Mouse (Mus musculus) heart, embryonic 11.5 days (tissue): ENCODE measurements at regions not wholly inside any gene's neighbourhood (a gene's known extent, or its start where the extent isn't known, plus 50 kb on each side); places are given as distances from the start of the nearest gene placed in this dataset.

Source experiments
- ATAC-seq: fragments of 200-750 bp; cut with Nextera tagmentation; replicated peaks from 2 replicates; pipeline ENCODE4 v1.8.0; 2017; ENCODE audit warnings: moderate library complexity; ENCODE audit not compliant: insufficient number of reproducible peaks, low FRiP score, low TSS enrichment
- H3K27ac ChIP-seq: fragments of 300-500 bp; sonication (generic); 2 replicates; pipeline ENCODE4 v1.5.1; 2014; ENCODE audit warnings: mild to moderate bottlenecking, low read depth, low read length
- H3K27me3 ChIP-seq: fragments of 300-500 bp; sonication (generic); 2 replicates; pipeline ENCODE4 v1.6.1; 2014; ENCODE audit warnings: mild to moderate bottlenecking, low read length, mixed read lengths; ENCODE audit not compliant: control insufficient read depth, insufficient read depth
- H3K36me3 ChIP-seq: fragments of 300-500 bp; sonication (generic); 2 replicates; pipeline ENCODE4 v1.6.1; 2014; ENCODE audit warnings: mild to moderate bottlenecking, low read length, moderate library complexity, mixed read lengths; ENCODE audit not compliant: control insufficient read depth, insufficient read depth
- H3K4me1 ChIP-seq: fragments of 300-500 bp; sonication (generic); 2 replicates; pipeline ENCODE4 v1.6.1; 2014; ENCODE audit warnings: low read length; ENCODE audit not compliant: control insufficient read depth, insufficient read depth
- H3K4me2 ChIP-seq: fragments of 300-500 bp; sonication (generic); 2 replicates; pipeline ENCODE4 v1.6.1; 2014; ENCODE audit warnings: mild to moderate bottlenecking, moderate library complexity
- H3K4me3 ChIP-seq: fragments of 300-500 bp; sonication (generic); 2 replicates; pipeline ENCODE4 v1.5.1; 2014; ENCODE audit warnings: low read depth, low read length
- H3K9ac ChIP-seq: fragments of 300-500 bp; sonication (generic); 2 replicates; pipeline ENCODE4 v1.6.1; 2014; ENCODE audit warnings: mild to moderate bottlenecking, low read depth, low read length, moderate library complexity
- H3K9me3 ChIP-seq: fragments of 300-500 bp; sonication (generic); replicated peaks from 2 replicates; pipeline ENCODE4 v1.6.1; 2016; ENCODE audit warnings: low read length; ENCODE audit not compliant: control insufficient read depth
- whole genome bisulfite sequencing: fragments of 180-500 bp; shearing (Covaris S2); extraction: QIAGEN DNeasy Blood & Tissue Kit; methylation state at CpG from one replicate; pipeline ENCODE4 v1.1.7; 2014; ENCODE audit not compliant: insufficient replicate concordance; 5-methylcytosine and 5-hydroxymethylcytosine counted together

GRCm38 (mm10) chr8:89234041-89234440 lies 190.1 kb upstream of the Sall1 start:
- no peak for ATAC-seq
- no peaks in the 10 kb centered on the region for H3K36me3 ChIP-seq
- no peaks in the 10 kb centered on the region for H3K27me3 ChIP-seq
- H3K4me2 ChIP-seq, result no peak overlapping the region
- no peak overlapping the region for H3K9ac ChIP-seq
- no peak overlapping the region for H3K27ac ChIP-seq
- H3K4me3 ChIP-seq, result no peak overlapping the region
- H3K9me3 ChIP-seq, result no peaks in the 10 kb centered on the region
- H3K4me1 ChIP-seq, result no peaks in the 10 kb centered on the region

- Histone ChIP-seq H3K4me3 (no peak overlapping the region), H3K27me3 (no peaks in the 10 kb centered on the region), H3K9me3 (no peaks in the 10 kb centered on the region), H3K27ac (no peak overlapping the region), H3K36me3 (no peaks in the 10 kb centered on the region), H3K4me2 (no peak overlapping the region), H3K9ac (no peak overlapping the region), H3K4me1 (no peaks in the 10 kb centered on the region)
- no peak for ATAC-seq
- WGBS, result 59% methylated on average over 1 of the region's 1 CpGs
Observed at GRCm38 (mm10) chr8:89232318-89232717, 188.4 kb upstream of the Sall1 start.

- 87% methylated on average over 3 of the region's 3 CpGs for WGBS
Observed at GRCm38 (mm10) chr8:89229144-89229543, 185.2 kb upstream of the Sall1 start.

GRCm38 (mm10) chr8:89220870-89221269 lies 176.9 kb upstream of the Sall1 start:
- Histone ChIP-seq H3K4me1 (no peaks in the 10 kb centered on the region), H3K27me3 (no peaks in the 10 kb centered on the region), H3K4me3 (no peak overlapping the region), H3K4me2 (no peak overlapping the region), H3K36me3 (no peaks in the 10 kb centered on the region), H3K9ac (no peak overlapping the region), H3K9me3 (no peaks in the 10 kb centered on the region), H3K27ac (no peak overlapping the region)
- 18% methylated on average over 7 of the region's 7 CpGs for WGBS
- no peak for ATAC-seq

More at GRCm38 (mm10) chr8:89229144-89229543, 185.2 kb upstream of the Sall1 start:
- H3K4me2 ChIP-seq, result no peak overlapping the region
- no peaks in the 10 kb centered on the region for H3K36me3 ChIP-seq
- no peak overlapping the region for H3K9ac ChIP-seq
- no peak for ATAC-seq
- no peaks in the 10 kb centered on the region for H3K4me1 ChIP-seq
- H3K9me3 ChIP-seq, result no peaks in the 10 kb centered on the region
- no peaks in the 10 kb centered on the region for H3K27me3 ChIP-seq
- no peak overlapping the region for H3K27ac ChIP-seq
- H3K4me3 ChIP-seq, result no peak overlapping the region

- H3K27me3 ChIP-seq, result no peaks in the 10 kb centered on the region
- 84% methylated on average over 2 of the region's 2 CpGs for WGBS
- H3K4me3 ChIP-seq, result no peak overlapping the region
Observed at GRCm38 (mm10) chr8:89220381-89220780, 176.4 kb upstream of the Sall1 start.

GRCm38 (mm10) chr8:89219156-89219555 lies 175.2 kb upstream of the Sall1 start:
- Histone ChIP-seq H3K4me1 (no peaks in the 10 kb centered on the region), H3K9me3 (no peaks in the 10 kb centered on the region), H3K9ac (no peak overlapping the region), H3K4me2 (no peak overlapping the region), H3K27me3 (no peaks in the 10 kb centered on the region), H3K27ac (no peak overlapping the region), H3K36me3 (no peaks in the 10 kb centered on the region), H3K4me3 (no peak overlapping the region)
- 79% methylated on average over 7 of the region's 7 CpGs for WGBS
- ATAC-seq, result no peak

More at GRCm38 (mm10) chr8:89220381-89220780, 176.4 kb upstream of the Sall1 start:
- H3K27ac ChIP-seq, result no peak overlapping the region
- no peak overlapping the region for H3K9ac ChIP-seq
- no peak overlapping the region for H3K4me2 ChIP-seq
- no peaks in the 10 kb centered on the region for H3K4me1 ChIP-seq
- ATAC-seq, result no peak
- no peaks in the 10 kb centered on the region for H3K36me3 ChIP-seq
- no peaks in the 10 kb centered on the region for H3K9me3 ChIP-seq

- Histone ChIP-seq H3K4me2 (no peak overlapping the region), H3K4me3 (no peak overlapping the region)
- no peak for ATAC-seq
Observed at GRCm38 (mm10) chr8:89217689-89218088, 173.7 kb upstream of the Sall1 start.

GRCm38 (mm10) chr8:89211931-89212330 lies 168.0 kb upstream of the Sall1 start:
- Histone ChIP-seq H3K9me3 (no peaks in the 10 kb centered on the region), H3K4me1 (no peaks in the 10 kb centered on the region), H3K4me2 (no peak overlapping the region), H3K27ac (no peak overlapping the region), H3K9ac (no peak overlapping the region), H3K27me3 (no peaks in the 10 kb centered on the region), H3K4me3 (no peak overlapping the region), H3K36me3 (no peaks in the 10 kb centered on the region)
- no peak for ATAC-seq
- WGBS, result 68% methylated on average over 3 of the region's 3 CpGs

More at GRCm38 (mm10) chr8:89217689-89218088, 173.7 kb upstream of the Sall1 start:
- Histone ChIP-seq H3K9me3 (no peaks in the 10 kb centered on the region), H3K27me3 (no peaks in the 10 kb centered on the region), H3K36me3 (no peaks in the 10 kb centered on the region), H3K9ac (no peak overlapping the region), H3K27ac (no peak overlapping the region), H3K4me1 (no peaks in the 10 kb centered on the region)
- 83% methylated on average over 2 of the region's 2 CpGs for WGBS

GRCm38 (mm10) chr8:89210684-89211083 lies 166.7 kb upstream of the Sall1 start:
- no peaks in the 10 kb centered on the region for H3K36me3 ChIP-seq
- no peak overlapping the region for H3K4me2 ChIP-seq
- H3K4me3 ChIP-seq, result no peak overlapping the region
- H3K4me1 ChIP-seq, result no peaks in the 10 kb centered on the region
- 38% methylated on average over 1 of the region's 1 CpGs for WGBS
- H3K9me3 ChIP-seq, result no peaks in the 10 kb centered on the region
- ATAC-seq, result no peak
- no peaks in the 10 kb centered on the region for H3K27me3 ChIP-seq
- no peak overlapping the region for H3K9ac ChIP-seq
- no peak overlapping the region for H3K27ac ChIP-seq
